ENCODE assay signal across 10 mouse cellular contexts in the genomic region with DNA sequence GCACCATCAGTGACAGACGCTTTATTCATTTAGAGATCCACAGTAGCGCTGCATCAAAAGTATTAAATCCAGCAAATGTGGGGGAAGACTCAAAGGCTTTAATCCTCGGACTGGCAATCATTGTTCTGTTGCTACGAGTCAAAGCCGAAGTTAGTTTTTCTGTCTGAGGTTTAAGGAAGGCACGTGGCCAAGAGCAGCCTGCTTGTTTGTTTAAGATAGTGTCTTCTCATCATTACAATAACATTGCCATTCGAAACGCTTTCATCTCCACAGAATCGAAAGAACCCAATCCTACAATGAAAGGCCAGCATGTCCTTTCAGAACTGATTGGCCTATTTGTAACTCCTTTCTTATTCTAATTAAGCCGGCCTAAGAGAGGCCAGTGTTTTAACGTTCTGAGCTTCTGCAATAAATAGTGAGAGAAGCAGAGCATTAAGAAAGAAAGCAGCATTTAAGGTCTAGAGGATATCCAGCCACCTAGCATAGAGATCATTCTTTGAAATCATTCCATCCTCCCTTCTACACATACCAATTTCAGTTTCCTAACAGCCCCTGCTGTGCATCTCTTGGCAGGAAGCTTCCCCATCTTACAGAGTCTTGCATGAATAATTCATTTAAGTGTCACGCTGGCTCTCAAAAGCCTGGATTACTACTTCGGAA.
DNase-seq lines count a peak whose midpoint lies in the region; ATAC-seq and TF ChIP-seq lines count a peak whose summit lies in the region.
"Had no signal": no experiment of that assay in that cellular context is flagged by ENCODE, and none has a peak within 500 bp of the region (broad histone marks: within the 10 kb centered on the region; RNA-seq: fewer than 3 reads in every experiment).

No protein-coding gene starts in this region.

- H3K36me3 ChIP-seq in heart, postnatal 0 days (replicated peaks; ENCODE audit: control insufficient read depth, insufficient read depth, low read length): no peaks in the 10 kb centered on the region
- H3K36me3 ChIP-seq in hindbrain, embryonic 16.5 days (ENCODE audit: control insufficient read depth, insufficient read depth, low read length): no peaks in the 10 kb centered on the region
- H3K36me3 ChIP-seq: G1E had no signal

- H3K4me3 ChIP-seq in heart, postnatal 0 days (ENCODE audit: low read depth, low read length): no peak overlapping the region
- peak overlapping the region; percentile 17 for H3K4me3 ChIP-seq in hindbrain, embryonic 16.5 days (ENCODE audit: low read length)

- DNase-seq in heart, postnatal 0 days (ENCODE audit: low spot score): no peak
- DNase-seq in heart, postnatal 10 days: no peak
- peak; percentile 82 for DNase-seq in ES-CJ7 (ENCODE audit: low read depth, low spot score)
- peak; percentile 55 for DNase-seq in embryo, embryonic 10 days (ENCODE audit: low spot score)
- DNase-seq in thymus, postnatal 0 days (ENCODE audit: low spot score): no peak
- no peak for DNase-seq in adrenal gland, adult (ENCODE audit: inconsistent age in 2 of 2, low spot score in 1 of 2)
- DNase-seq in kidney, postnatal 14 days: no peak

- no peak for TF ChIP-seq EP300 in heart, postnatal 0 days (IDR thresholded peaks at IDR 0.05; ENCODE audit: low read depth)

- intact Hi-C loops in heart, postnatal 10 days (cut with DNase I): no loop called here

- no peaks in the 10 kb centered on the region for H3K27me3 ChIP-seq in heart, postnatal 0 days (ENCODE audit: control insufficient read depth, insufficient read depth, low read length)
- H3K27me3 ChIP-seq in hindbrain, embryonic 16.5 days (replicated peaks; ENCODE audit: control insufficient read depth, insufficient read depth, low read length): no peaks in the 10 kb centered on the region; the same call in 1 of the 2 replicates

- no peak overlapping the region for H3K27ac ChIP-seq in heart, postnatal 0 days (ENCODE audit: low read depth)
- H3K27ac ChIP-seq in hindbrain, embryonic 16.5 days (ENCODE audit: low read depth, low read length): peak overlapping the region; percentile 65
- H3K27ac ChIP-seq: macrophage had no signal

- WGBS in heart, postnatal 0 days: 3% methylated on average over 13 of the region's 13 CpGs
- 3% methylated on average over 13 of the region's 13 CpGs for WGBS in hindbrain, embryonic 16.5 days

- peak overlapping the region; percentile 4; the same call in 1 of the 2 replicates for H3K4me2 ChIP-seq in heart, postnatal 0 days (ENCODE audit: low read depth, low read length)
- H3K4me2 ChIP-seq in hindbrain, embryonic 16.5 days (ENCODE audit: low read length): peak overlapping the region; percentile 41

- ATAC-seq in heart, postnatal 0 days (ENCODE audit: insufficient read depth, low read depth): no peak
- peak; percentile 83 for ATAC-seq in hindbrain, embryonic 16.5 days

- no peak overlapping the region for H3K9ac ChIP-seq in heart, postnatal 0 days (replicated peaks; ENCODE audit: low read depth, low read length)
- H3K9ac ChIP-seq in hindbrain, embryonic 16.5 days (ENCODE audit: low read depth, low read length): peak overlapping the region; percentile 19; the same call in 1 of the 2 replicates

- H3K9me3 ChIP-seq in heart, postnatal 0 days (replicated peaks; ENCODE audit: control insufficient read depth, low read length): no peaks in the 10 kb centered on the region
- no peaks in the 10 kb centered on the region for H3K9me3 ChIP-seq in hindbrain, embryonic 16.5 days (ENCODE audit: control insufficient read depth, low read length)
- H3K9me3 ChIP-seq: G1E had no signal

- TF ChIP-seq CTCF in heart, postnatal 0 days (IDR thresholded peaks at IDR 0.05; ENCODE audit: low read depth): no peak

- no peaks in the 10 kb centered on the region for H3K4me1 ChIP-seq in heart, postnatal 0 days (ENCODE audit: control insufficient read depth, insufficient read depth)
- peaks cover 15% of the 10 kb centered on the region for H3K4me1 ChIP-seq in hindbrain, embryonic 16.5 days (ENCODE audit: control insufficient read depth, insufficient read depth, low read depth, low read length)

Comparison
In these comparisons a context has a peak if more than half of its experiments do, and no peak if none do; other contexts are left out.
1. DNase-seq: peak in ES-CJ7 (single experiment) and embryo, embryonic 10 days (single experiment); none in heart, postnatal 0 days (single experiment), heart, postnatal 10 days (0 of 2), thymus, postnatal 0 days (single experiment), adrenal gland, adult (0 of 2) and kidney, postnatal 14 days (single experiment).